ENCODE assay signal across 9 mouse cellular contexts in the genomic region with DNA sequence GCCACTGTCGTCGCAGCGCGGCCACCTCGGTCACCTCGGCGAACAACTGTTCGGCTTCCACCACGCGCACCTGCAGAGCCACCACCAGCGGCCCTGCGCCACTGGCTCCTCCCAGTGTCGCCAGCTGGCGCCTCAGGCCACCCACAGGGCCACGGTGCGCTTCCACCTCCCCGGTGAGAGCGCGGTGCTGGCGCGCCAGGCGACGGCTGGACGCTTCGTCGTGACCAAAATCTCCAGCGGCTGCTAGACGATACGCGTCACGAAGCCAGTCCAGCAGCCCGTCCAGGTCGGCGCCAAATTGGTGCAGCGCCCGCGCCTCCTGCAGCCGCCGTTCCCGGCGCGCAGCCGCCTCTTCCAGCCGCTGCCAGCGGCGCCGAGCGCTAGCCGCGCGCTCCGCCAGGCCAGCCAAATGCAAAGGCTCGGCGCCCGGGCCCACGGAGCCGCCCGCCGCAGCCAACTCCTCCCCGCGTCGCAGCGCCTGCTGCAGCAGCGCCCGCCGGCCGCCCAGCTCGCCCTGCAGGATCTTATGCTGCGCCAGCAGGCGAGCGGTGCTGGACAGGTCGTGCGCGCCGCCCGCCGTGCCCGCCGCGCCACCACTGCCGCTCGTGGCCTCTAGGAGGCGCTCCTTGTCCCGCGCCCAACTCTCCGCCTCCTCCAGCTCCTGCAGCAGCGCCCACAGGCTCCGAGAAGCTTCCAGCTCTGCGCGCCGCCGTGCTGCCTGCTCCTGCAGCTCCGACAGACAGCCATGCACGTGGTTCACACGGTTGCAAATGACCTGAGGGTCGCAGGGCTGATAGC. TPM values are rescaled to one million over a fixed set of nuclear protein-coding genes. Genes with fewer than 3 reads are reported as not detected.
DNase-seq lines count a peak whose midpoint lies in the region; ATAC-seq and TF ChIP-seq lines count a peak whose summit lies in the region.
"Had no signal": no experiment of that assay in that cellular context is flagged by ENCODE, and none has a peak within 500 bp of the region (broad histone marks: within the 10 kb centered on the region; RNA-seq: fewer than 3 reads in every experiment).

No protein-coding gene starts in this region.

- H3K4me1 ChIP-seq in hindbrain, postnatal 0 days (ENCODE audit: insufficient read depth, low read length) = no peaks in the 10 kb centered on the region

- H3K27me3 ChIP-seq in hindbrain, postnatal 0 days (ENCODE audit: insufficient read depth, low read length) = peaks cover 48% of the 10 kb centered on the region

- H3K4me3 ChIP-seq in hindbrain, postnatal 0 days (ENCODE audit: low read length) = peak overlapping the region; percentile 36

- no peaks in the 10 kb centered on the region for H3K9me3 ChIP-seq in hindbrain, postnatal 0 days (ENCODE audit: low read length)

- peak overlapping the region; percentile 55 for H3K4me2 ChIP-seq in hindbrain, postnatal 0 days (ENCODE audit: low read depth, low read length)

- 11% methylated on average over 92 of the region's 96 CpGs for WGBS in hindbrain, postnatal 0 days

- no peak overlapping the region for H3K27ac ChIP-seq in hindbrain, postnatal 0 days

- peak; percentile 70 for TF ChIP-seq CTCF in hindbrain, postnatal 0 days (IDR thresholded peaks at IDR 0.05; ENCODE audit: low read depth)

- peak; percentile 58 for ATAC-seq in hindbrain, postnatal 0 days
- ATAC-seq in megakaryocyte-erythroid progenitor cell, adult 5-6 weeks (replicated peaks; ENCODE audit: low FRiP score, low TSS enrichment, poor library complexity, severe bottlenecking) = peak; percentile 79

- DNase-seq in adrenal gland, postnatal 14 days = peak; percentile 88
- peak; percentile 83 for DNase-seq in embryo, embryonic 10 days (ENCODE audit: low spot score)
- peak; percentile 77 for DNase-seq in gastrocnemius, postnatal 14 days
- peak; percentile 73 for DNase-seq in hindbrain, postnatal 0 days (ENCODE audit: low spot score)
- DNase-seq in left cerebral cortex, postnatal 36 days (ENCODE audit: low spot score in 2 of 2) = peak; percentile 70 to 77
- peak; percentile 69 for DNase-seq in right cerebral cortex, postnatal 4 days
- DNase-seq in yolk sac, embryonic 10.5 days (ENCODE audit: low spot score) = peak; percentile 61

- intact Hi-C loops in gastrocnemius, postnatal 14 days (cut with DNase I; ENCODE audit: low total_unique reads) = no loop called here
- intact Hi-C loops in left cerebral cortex, postnatal 36 days (cut with DNase I) = no loop called here

- H3K9ac ChIP-seq in hindbrain, postnatal 0 days (replicated peaks; ENCODE audit: low read length) = no peak overlapping the region; the same call in 1 of the 2 replicates

- H3K36me3 ChIP-seq in hindbrain, postnatal 0 days (ENCODE audit: insufficient read depth, low read length) = peaks cover 10% of the 10 kb centered on the region; the same call in 1 of the 2 replicates

RNA-seq across cellular contexts. Expression of gene Sptbn4, which starts 38.9 kb away (rescaled TPM):
- total RNA-seq in adrenal gland, postnatal 14 days (2021) = 0.74 and 1.5 TPM in 2 replicates
- under 1 TPM; 0.04 to 0.06 TPM for total RNA-seq in gastrocnemius, postnatal 14 days (2021)
- 24.1 and 24.8 TPM in 2 replicates for total RNA-seq in hindbrain, postnatal 0 days (2014; rRNA removed)
- polyA plus RNA-seq in hindbrain, postnatal 0 days (2015; fragmentation: Nextera tagmentation; extraction: Ambion mirVana) = 2.8 and 3.4 TPM in 2 replicates
- total RNA-seq in left cerebral cortex, postnatal 36 days (2021) = 100 to 1,000 TPM; 124 to 166 TPM
- 0.09 and 0.37 TPM in 2 replicates for total RNA-seq in megakaryocyte-erythroid progenitor cell, adult 5-6 weeks (2014; fragmentation: Nextera tagmentation)
- total RNA-seq in megakaryocyte-erythroid progenitor cell, adult 5-6 weeks (2017) = 0.15 TPM in 1 of 2 replicates, not detected in the other

RNA-seq across cellular contexts. Expression of gene Blvrb, which starts 39.2 kb away (rescaled TPM):
- 72.6 and 76.9 TPM in 2 replicates for total RNA-seq in adrenal gland, postnatal 14 days (2021)
- 10 to 100 TPM; 11.8 to 15.9 TPM for total RNA-seq in gastrocnemius, postnatal 14 days (2021)
- 19.7 and 23.9 TPM in 2 replicates for total RNA-seq in hindbrain, postnatal 0 days (2014; rRNA removed)
- 23.0 and 23.4 TPM in 2 replicates for polyA plus RNA-seq in hindbrain, postnatal 0 days (2015; fragmentation: Nextera tagmentation; extraction: Ambion mirVana)
- total RNA-seq in left cerebral cortex, postnatal 36 days (2021) = 10 to 100 TPM; 17.0 to 18.0 TPM
- total RNA-seq in megakaryocyte-erythroid progenitor cell, adult 5-6 weeks (2014; fragmentation: Nextera tagmentation) = 667 and 741 TPM in 2 replicates
- 183 and 213 TPM in 2 replicates for total RNA-seq in megakaryocyte-erythroid progenitor cell, adult 5-6 weeks (2017)

RNA-seq across cellular contexts. Expression of gene Gm20479, which starts 51.4 kb away (rescaled TPM):
- 1.8 TPM in 2 replicates for total RNA-seq in adrenal gland, postnatal 14 days (2021)
- total RNA-seq in gastrocnemius, postnatal 14 days (2021) = under 1 TPM in 1 of 2 experiments, not detected in 1; 0.90 TPM
- total RNA-seq in hindbrain, postnatal 0 days (2014; rRNA removed) = not detected in 2 replicates
- polyA plus RNA-seq in hindbrain, postnatal 0 days (2015; fragmentation: Nextera tagmentation; extraction: Ambion mirVana) = not detected in 2 replicates
- not detected for total RNA-seq in left cerebral cortex, postnatal 36 days (2021)
- total RNA-seq in megakaryocyte-erythroid progenitor cell, adult 5-6 weeks (2014; fragmentation: Nextera tagmentation) = not detected in 2 replicates
- total RNA-seq in megakaryocyte-erythroid progenitor cell, adult 5-6 weeks (2017) = not detected in 2 replicates
- total RNA-seq: layer of hippocampus, adult 8-10 months had no signal

RNA-seq across cellular contexts. Expression of gene Shkbp1, which starts 52.8 kb away (rescaled TPM):
- total RNA-seq in adrenal gland, postnatal 14 days (2021) = 16.1 and 26.1 TPM in 2 replicates
- 1 to 10 TPM; 3.5 to 5.3 TPM for total RNA-seq in gastrocnemius, postnatal 14 days (2021)
- 27.0 and 31.2 TPM in 2 replicates for total RNA-seq in hindbrain, postnatal 0 days (2014; rRNA removed)
- 20.0 and 20.2 TPM in 2 replicates for polyA plus RNA-seq in hindbrain, postnatal 0 days (2015; fragmentation: Nextera tagmentation; extraction: Ambion mirVana)
- 10 to 100 TPM; 12.4 to 35.7 TPM for total RNA-seq in left cerebral cortex, postnatal 36 days (2021)
- total RNA-seq in megakaryocyte-erythroid progenitor cell, adult 5-6 weeks (2014; fragmentation: Nextera tagmentation) = 39.2 and 72.7 TPM in 2 replicates
- 20.6 and 35.1 TPM in 2 replicates for total RNA-seq in megakaryocyte-erythroid progenitor cell, adult 5-6 weeks (2017)

Comparison
In these comparisons a context has a peak if more than half of its experiments do, and no peak if none do; other contexts are left out.
1. RNA of gene Sptbn4, which starts 38.9 kb away (total RNA-seq): 124 to 166 TPM in left cerebral cortex, postnatal 36 days and 24.1 to 24.8 TPM in hindbrain, postnatal 0 days; 0.74 to 1.5 TPM in adrenal gland, postnatal 14 days, 0.09 to 0.37 TPM in megakaryocyte-erythroid progenitor cell, adult 5-6 weeks and 0.04 to 0.06 TPM in gastrocnemius, postnatal 14 days; every median in the first group is over 10 times any median in the second.
2. Peak in every context shown above with its lines, with median percentiles within 50 percentile points of each other: DNase-seq.